Mouse (Mus musculus) hindbrain, embryonic 11.5 days (tissue): ENCODE results near the gene Glis2. TPM values are rescaled to one million over a fixed set of nuclear protein-coding genes. Genes with fewer than 3 reads are reported as not detected.

Experiments used
- ATAC-seq: fragments of 200-750 bp; cut with Nextera tagmentation; 2 replicates; pipeline ENCODE4 v1.8.0; 2017; ENCODE audit warnings: mild to moderate bottlenecking, moderate TSS enrichment, moderate library complexity; ENCODE audit not compliant: low FRiP score
- DNase-seq: peaks from one replicate; pipeline ENCODE4 v3.0.0-alpha.2; 2015; ENCODE audit warnings: low spot score
- H3K27ac ChIP-seq: fragments of 300-500 bp; sonication (generic); 2 replicates; pipeline ENCODE4 v1.5.1; 2014; ENCODE audit warnings: mild to moderate bottlenecking, low read depth, low read length
- H3K27me3 ChIP-seq: fragments of 300-500 bp; sonication (generic); 2 replicates; pipeline ENCODE4 v1.6.1; 2014; ENCODE audit warnings: mild to moderate bottlenecking, low read length, moderate library complexity, mixed read lengths; ENCODE audit not compliant: control insufficient read depth, insufficient read depth
- H3K36me3 ChIP-seq: fragments of 300-500 bp; sonication (generic); 2 replicates; pipeline ENCODE4 v1.6.1; 2014; ENCODE audit warnings: mild to moderate bottlenecking, low read length, moderate library complexity, mixed read lengths; ENCODE audit not compliant: control insufficient read depth, insufficient read depth
- H3K4me1 ChIP-seq: fragments of 300-500 bp; sonication (generic); replicated peaks from 2 replicates; pipeline ENCODE4 v1.6.1; 2014; ENCODE audit warnings: low read length, mixed read lengths; ENCODE audit not compliant: control insufficient read depth, insufficient read depth
- H3K4me2 ChIP-seq: fragments of 300-500 bp; sonication (generic); replicated peaks from 2 replicates; pipeline ENCODE4 v1.6.1; 2014; ENCODE audit warnings: mild to moderate bottlenecking, low read depth, low read length
- H3K4me3 ChIP-seq: fragments of 300-500 bp; sonication (generic); 2 replicates; pipeline ENCODE4 v1.5.1; 2014; ENCODE audit warnings: low read depth, low read length
- H3K9ac ChIP-seq: fragments of 300-500 bp; sonication (generic); 2 replicates; pipeline ENCODE4 v1.6.1; 2014; ENCODE audit warnings: low read depth, low read length
- H3K9me3 ChIP-seq: fragments of 300-500 bp; sonication (generic); 2 replicates; pipeline ENCODE4 v1.6.1; 2016; ENCODE audit warnings: low read length; ENCODE audit not compliant: control insufficient read depth
- WGBS: fragments of 180-500 bp; shearing (Covaris S2); extraction: QIAGEN DNeasy Blood & Tissue Kit; methylation state at CpG from one replicate; pipeline ENCODE4 v1.1.7; 2014; 5-methylcytosine and 5-hydroxymethylcytosine counted together
- polyA plus RNA-seq: library from polyadenylated mRNA; unstranded; fragments of >200 nt; fragmentation: Nextera tagmentation; extraction: Ambion mirVana; gene quantifications from 2 replicates; pipeline ENCODE4 v1.2.1, GENCODE M21; 2014

Gene Glis2
- polyA plus RNA-seq, 1 experiment from 2014 or later = 27.6 TPM

- Histone ChIP-seq H3K27ac (peak overlapping the region; percentile 98), H3K4me1 (peaks cover 46% of the 10 kb centered on the region)
Measured at GRCm38 (mm10) chr16:4596836-4597235, 2.3 kb downstream of the Glis2 start.

DNA sequence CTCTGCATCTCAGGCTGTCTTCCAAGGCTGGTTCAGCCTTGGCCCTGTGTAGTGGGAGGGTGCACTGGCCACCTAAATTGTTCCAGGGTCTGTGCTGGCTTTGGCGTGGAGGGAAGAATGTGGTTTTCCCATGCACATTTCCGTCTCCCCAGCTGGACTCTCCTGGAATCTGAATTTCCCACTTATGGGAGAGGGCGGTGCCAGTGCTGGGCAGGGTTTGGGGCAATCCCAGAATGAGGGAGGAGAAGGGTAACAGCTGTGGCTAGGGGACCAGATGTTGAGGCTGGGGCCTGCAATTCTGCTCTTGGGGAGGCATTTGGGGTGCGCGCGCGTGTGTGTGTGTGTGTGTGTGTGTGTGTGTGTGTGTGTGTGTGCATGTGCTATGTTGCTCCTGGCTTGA is 2.8 kb downstream of the Glis2 start:
- ATAC-seq (no peak), DNase-seq (no peak)
- Histone ChIP-seq H3K27ac (peak overlapping the region; percentile 98; the same call in 1 of the 2 replicates), H3K27me3 (no peaks in the 10 kb centered on the region), H3K9ac (no peak overlapping the region), H3K4me3 (peak overlapping the region; percentile 89; the same call in 1 of the 2 replicates), H3K36me3 (no peaks in the 10 kb centered on the region), H3K4me1 (peaks cover 50% of the 10 kb centered on the region), H3K4me2 (peak overlapping the region; percentile 96), H3K9me3 (no peaks in the 10 kb centered on the region)
- WGBS = 60% methylated on average over 7 of the region's 7 CpGs

More at GRCm38 (mm10) chr16:4596836-4597235, 2.3 kb downstream of the Glis2 start:
- Histone ChIP-seq H3K4me2 (peak overlapping the region; percentile 96), H3K4me3 (peak overlapping the region; percentile 89), H3K36me3 (no peaks in the 10 kb centered on the region), H3K27me3 (no peaks in the 10 kb centered on the region), H3K9me3 (no peaks in the 10 kb centered on the region), H3K9ac (no peak overlapping the region)
- DNase-seq = no peak
- WGBS = 32% methylated on average over 2 of the region's 2 CpGs
- no peak for ATAC-seq

- 64% methylated on average over 5 of the region's 5 CpGs for WGBS
- ATAC-seq = no peak
- no peak for DNase-seq
- Histone ChIP-seq H3K4me3 (peak overlapping the region; percentile 2; the same call in 1 of the 2 replicates), H3K4me1 (peaks cover 54% of the 10 kb centered on the region), H3K9ac (peak overlapping the region; percentile 34; the same call in 1 of the 2 replicates), H3K36me3 (no peaks in the 10 kb centered on the region), H3K27ac (peak overlapping the region; percentile 60), H3K9me3 (no peaks in the 10 kb centered on the region), H3K4me2 (peak overlapping the region; percentile 28), H3K27me3 (no peaks in the 10 kb centered on the region)
Measured at GRCm38 (mm10) chr16:4598041-4598440, 3.5 kb downstream of the Glis2 start.

DNA sequence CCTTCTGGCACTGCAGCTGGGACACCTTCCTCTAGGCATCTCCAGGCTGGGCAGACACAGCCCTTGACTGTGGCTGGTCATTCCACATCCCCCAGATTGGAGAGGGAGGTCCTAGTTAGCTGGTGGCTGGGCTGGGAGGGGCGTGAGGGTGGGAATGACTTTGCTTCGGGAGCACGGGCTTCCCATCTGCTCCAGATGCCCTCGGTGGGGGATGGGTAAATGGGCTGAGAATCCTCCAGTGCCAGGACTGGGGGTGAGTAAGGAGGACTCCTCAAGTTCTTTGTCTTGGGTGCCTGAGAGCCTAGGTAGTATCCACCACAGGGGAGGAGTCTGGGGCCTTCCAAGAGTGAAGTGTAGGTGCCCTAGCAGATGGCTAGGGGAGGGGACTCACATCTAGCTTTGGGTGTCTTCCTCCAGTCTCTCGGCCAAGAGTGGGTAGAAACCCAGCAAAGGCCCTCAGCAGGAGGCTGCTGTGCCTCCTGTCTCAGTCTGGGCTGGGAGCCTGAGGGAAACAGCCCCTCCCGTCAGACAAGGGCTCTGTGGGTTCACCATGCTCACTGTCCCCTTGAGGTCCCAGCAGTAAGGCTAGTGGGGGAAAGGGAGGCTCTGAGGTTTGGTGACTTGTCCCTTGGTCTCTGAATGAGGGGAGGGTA is 4.5 kb downstream of the Glis2 start:
- no peaks in the 10 kb centered on the region for H3K9me3 ChIP-seq
- no peaks in the 10 kb centered on the region for H3K36me3 ChIP-seq
- peak overlapping the region; percentile 60 for H3K27ac ChIP-seq
- H3K27me3 ChIP-seq = no peaks in the 10 kb centered on the region
- 23% methylated on average over 6 of the region's 6 CpGs for WGBS
- no peak for ATAC-seq
- H3K4me1 ChIP-seq = peaks cover 51% of the 10 kb centered on the region
- H3K4me3 ChIP-seq = no peak overlapping the region
- peak; percentile 57 for DNase-seq
- H3K4me2 ChIP-seq = peak overlapping the region; percentile 12; the same call in 1 of the 2 replicates
- H3K9ac ChIP-seq = 0 out of 2 replicates have a peak overlapping the region, but pooled peaks have one; percentile 27

- peak overlapping the region; percentile 60; the same call in 1 of the 2 replicates for H3K27ac ChIP-seq
- ATAC-seq (no peak), DNase-seq (no peak)
- H3K36me3 ChIP-seq = no peaks in the 10 kb centered on the region
- H3K9ac ChIP-seq = no peak overlapping the region
- peaks cover 57% of the 10 kb centered on the region for H3K4me1 ChIP-seq
- 85% methylated on average over 3 of the region's 3 CpGs for WGBS
- no peak overlapping the region for H3K4me3 ChIP-seq
- H3K4me2 ChIP-seq = no peak overlapping the region
- no peaks in the 10 kb centered on the region for H3K27me3 ChIP-seq
- H3K9me3 ChIP-seq = no peaks in the 10 kb centered on the region
Measured at GRCm38 (mm10) chr16:4599616-4600015, 5.1 kb downstream of the Glis2 start.

- Histone ChIP-seq H3K4me1 (peaks cover 61% of the 10 kb centered on the region), H3K4me2 (no peak overlapping the region), H3K4me3 (no peak overlapping the region), H3K27me3 (no peaks in the 10 kb centered on the region), H3K27ac (no peak overlapping the region), H3K9ac (no peak overlapping the region), H3K9me3 (no peaks in the 10 kb centered on the region), H3K36me3 (no peaks in the 10 kb centered on the region)
- 83% methylated on average over 9 of the region's 9 CpGs for WGBS
- ATAC-seq = no peak
- DNase-seq = no peak
Measured at GRCm38 (mm10) chr16:4600701-4601310, 6.3 kb downstream of the Glis2 start.

DNA sequence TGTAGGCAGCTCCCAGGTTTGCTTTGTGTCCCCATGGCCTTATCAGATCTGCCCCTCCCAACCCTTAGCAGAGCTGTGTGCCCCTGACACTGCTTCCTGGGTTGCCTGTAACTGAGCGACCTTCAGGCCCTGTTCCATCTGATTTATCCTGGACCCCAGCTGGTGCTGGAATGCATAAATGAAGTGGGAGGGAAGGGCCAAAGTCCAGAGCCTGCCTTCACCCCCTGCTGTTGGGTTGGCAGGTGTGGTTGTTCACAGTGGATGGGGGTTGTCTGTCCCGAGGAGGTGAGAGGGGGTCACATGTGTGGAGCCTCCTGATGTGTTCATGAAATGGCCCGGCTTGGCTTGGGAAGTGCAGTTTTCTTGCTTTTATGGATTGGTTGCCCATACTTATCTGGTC is 7.7 kb downstream of the Glis2 start:
- peak overlapping the region; percentile 56 for H3K27ac ChIP-seq
- 14% methylated on average over 3 of the region's 3 CpGs for WGBS

DNA sequence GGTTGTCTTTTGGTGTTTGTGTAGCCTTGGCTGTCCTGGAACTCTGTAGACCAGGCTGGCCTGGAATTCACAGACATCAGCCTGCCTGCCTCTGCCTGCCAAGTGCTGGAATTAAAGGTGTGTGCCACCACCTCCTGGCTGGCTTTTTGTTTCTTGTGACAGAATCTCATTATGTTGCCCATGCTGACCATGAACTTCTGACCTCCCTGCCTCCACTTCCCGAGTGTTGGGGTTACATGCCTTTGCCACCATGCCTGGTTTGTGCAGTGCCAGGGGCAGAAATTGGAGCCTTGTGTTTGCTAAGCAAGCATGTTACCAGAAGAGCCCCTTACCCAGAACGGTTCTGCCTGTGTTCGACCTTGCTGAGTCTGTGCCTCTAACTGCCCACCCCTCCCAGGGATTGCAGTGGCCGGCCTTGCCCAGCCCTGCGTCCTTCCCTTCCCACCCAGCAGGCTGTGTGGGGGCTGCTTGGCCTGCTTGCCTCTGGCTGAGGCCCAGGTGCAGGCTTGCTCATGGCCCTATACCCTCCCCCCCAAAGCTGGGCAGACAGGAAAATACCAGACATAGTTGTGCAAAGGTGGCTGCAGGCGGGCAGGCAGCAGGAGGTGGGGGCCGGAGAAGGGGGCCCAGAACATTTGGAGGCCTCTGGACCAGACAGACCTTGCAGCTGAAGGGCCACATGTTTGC is 8.4 kb downstream of the Glis2 start:
- DNase-seq = no peak
- Histone ChIP-seq H3K9ac (no peak overlapping the region), H3K27ac (peak overlapping the region; percentile 56; the same call in 1 of the 2 replicates), H3K9me3 (no peaks in the 10 kb centered on the region), H3K36me3 (no peaks in the 10 kb centered on the region), H3K27me3 (no peaks in the 10 kb centered on the region), H3K4me1 (peaks cover 55% of the 10 kb centered on the region), H3K4me2 (no peak overlapping the region), H3K4me3 (no peak overlapping the region)
- no peak for ATAC-seq
- WGBS = 41% methylated on average over 7 of the region's 7 CpGs

More for the DNA sequence above, 7.7 kb downstream of the Glis2 start:
- no peak overlapping the region for H3K9ac ChIP-seq
- ATAC-seq (no peak), DNase-seq (no peak)
- no peaks in the 10 kb centered on the region for H3K36me3 ChIP-seq
- no peaks in the 10 kb centered on the region for H3K27me3 ChIP-seq
- H3K9me3 ChIP-seq = no peaks in the 10 kb centered on the region
- peaks cover 56% of the 10 kb centered on the region for H3K4me1 ChIP-seq
- no peak overlapping the region for H3K4me2 ChIP-seq
- no peak overlapping the region for H3K4me3 ChIP-seq
